Mouse (Mus musculus): Measurements from ENCODE around the gene Cdc37l1. TPM values are rescaled to one million over a fixed set of nuclear protein-coding genes. Genes with fewer than 3 reads are reported as not detected.

The Cdc37l1 gene
- polyA plus RNA-seq, 1 experiment from 2014 or later = 43.9 TPM

DNA sequence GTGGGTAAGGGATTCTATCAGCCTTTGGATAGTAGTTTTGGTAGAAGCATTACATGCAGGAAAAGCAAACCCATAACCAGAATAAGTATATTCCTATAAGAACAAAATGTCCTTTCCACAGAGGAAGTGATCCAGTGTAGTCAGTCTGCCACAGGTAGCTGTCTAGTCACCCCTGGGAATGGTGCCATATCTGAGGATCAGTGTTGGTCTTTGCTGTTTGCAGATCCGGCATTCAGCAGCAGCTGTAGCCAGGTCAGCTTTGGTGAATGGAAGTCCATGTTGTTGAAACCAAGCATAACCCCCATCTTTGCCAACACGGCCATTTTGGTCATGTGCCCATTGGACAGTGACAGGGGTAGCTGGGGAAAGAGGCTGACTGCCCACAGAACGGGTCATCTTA is 41.6 kb downstream of the Cdc37l1 start:
- DNase-seq (ENCODE audit: low spot score) = no peak

DNA sequence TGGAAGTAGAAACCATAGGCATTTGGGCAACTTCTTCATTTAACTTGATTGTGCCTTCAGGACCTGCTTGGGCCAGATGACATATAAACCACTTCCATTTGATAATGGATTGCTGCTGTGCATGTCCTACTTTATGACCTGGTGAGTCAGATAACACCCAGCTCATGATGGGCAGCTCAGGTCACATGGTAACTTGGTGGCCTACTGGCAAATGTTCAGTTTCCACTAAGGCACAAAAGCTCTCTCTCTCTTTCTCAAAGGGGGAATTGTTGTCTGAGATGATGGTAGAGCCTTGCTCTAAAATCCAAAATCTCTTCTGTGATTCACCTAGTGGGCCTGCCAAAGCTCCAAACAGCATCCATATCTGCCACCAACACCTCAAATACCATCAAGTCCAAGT is 42.5 kb downstream of the Cdc37l1 start:
- no peaks in the 10 kb centered on the region for H3K27me3 ChIP-seq (ENCODE audit: control insufficient read depth, insufficient read depth, low read length)
- no peak overlapping the region for H3K9ac ChIP-seq (ENCODE audit: low read length)
- no peaks in the 10 kb centered on the region for H3K9me3 ChIP-seq (ENCODE audit: control insufficient read depth, low read length)
- no peak overlapping the region for H3K4me3 ChIP-seq (ENCODE audit: low read depth, low read length)
- ATAC-seq (ENCODE audit: insufficient number of reproducible peaks, low FRiP score, low TSS enrichment, low read depth) = no peak
- H3K36me3 ChIP-seq (ENCODE audit: control insufficient read depth, insufficient read depth, low read length) = peaks cover 10% of the 10 kb centered on the region; the same call in 1 of the 2 replicates
- H3K4me2 ChIP-seq (ENCODE audit: low read depth, severe bottlenecking) = no peak overlapping the region
- no peaks in the 10 kb centered on the region for H3K4me1 ChIP-seq (ENCODE audit: control insufficient read depth, insufficient read depth, low read length)
- H3K27ac ChIP-seq (replicated peaks; ENCODE audit: low read depth, low read length) = no peak overlapping the region
- DNase-seq (ENCODE audit: low spot score) = no peak

More for the DNA sequence above, 41.6 kb downstream of the Cdc37l1 start:
- no peak overlapping the region for H3K4me3 ChIP-seq (ENCODE audit: low read depth, low read length)
- 95% methylated on average over 3 of the region's 3 CpGs for WGBS
- H3K27me3 ChIP-seq (ENCODE audit: control insufficient read depth, insufficient read depth, low read length) = no peaks in the 10 kb centered on the region
- peaks cover 7% of the 10 kb centered on the region; the same call in 1 of the 2 replicates for H3K36me3 ChIP-seq (ENCODE audit: control insufficient read depth, insufficient read depth, low read length)
- no peak overlapping the region for H3K27ac ChIP-seq (replicated peaks; ENCODE audit: low read depth, low read length)
- no peaks in the 10 kb centered on the region for H3K4me1 ChIP-seq (ENCODE audit: control insufficient read depth, insufficient read depth, low read length)
- no peak for ATAC-seq (ENCODE audit: insufficient number of reproducible peaks, low FRiP score, low TSS enrichment, low read depth)
- H3K9ac ChIP-seq (ENCODE audit: low read length) = no peak overlapping the region
- H3K9me3 ChIP-seq (ENCODE audit: control insufficient read depth, low read length) = no peaks in the 10 kb centered on the region
- no peak overlapping the region for H3K4me2 ChIP-seq (ENCODE audit: low read depth, severe bottlenecking)

DNA sequence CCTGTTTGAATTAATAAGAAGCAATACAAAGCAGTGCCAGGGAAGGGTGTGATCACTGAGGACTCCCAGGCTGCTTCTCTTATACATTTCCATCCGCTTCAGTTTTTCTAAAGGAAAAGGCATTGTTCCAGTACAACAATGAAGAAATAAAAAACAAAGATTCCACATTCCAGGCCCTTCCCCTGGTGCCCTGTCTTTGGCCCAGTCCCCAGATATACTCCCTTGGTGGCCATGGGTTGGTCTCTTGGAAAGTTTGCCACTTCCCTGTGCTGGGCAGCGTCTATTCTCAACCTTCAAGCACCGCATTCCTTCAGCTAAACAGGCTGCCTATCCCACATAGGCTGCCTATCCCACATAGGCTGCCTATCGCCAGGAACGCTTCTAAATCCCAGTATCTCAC is 46.9 kb downstream of the Cdc37l1 start:
- Histone ChIP-seq H3K4me3 (ENCODE audit: low read depth, low read length) (no peak overlapping the region), H3K4me2 (ENCODE audit: low read depth, severe bottlenecking) (no peak overlapping the region), H3K36me3 (ENCODE audit: control insufficient read depth, insufficient read depth, low read length) (peaks cover 6% of the 10 kb centered on the region; the same call in 1 of the 2 replicates), H3K9me3 (ENCODE audit: control insufficient read depth, low read length) (no peaks in the 10 kb centered on the region), H3K27me3 (ENCODE audit: control insufficient read depth, insufficient read depth, low read length) (no peaks in the 10 kb centered on the region), H3K4me1 (ENCODE audit: control insufficient read depth, insufficient read depth, low read length) (no peaks in the 10 kb centered on the region), H3K27ac (replicated peaks; ENCODE audit: low read depth, low read length) (no peak overlapping the region), H3K9ac (ENCODE audit: low read length) (no peak overlapping the region)
- ATAC-seq (ENCODE audit: insufficient number of reproducible peaks, low FRiP score, low TSS enrichment, low read depth) (no peak), DNase-seq (ENCODE audit: low spot score) (no peak)
- 91% methylated on average over 5 of the region's 5 CpGs for WGBS

DNA sequence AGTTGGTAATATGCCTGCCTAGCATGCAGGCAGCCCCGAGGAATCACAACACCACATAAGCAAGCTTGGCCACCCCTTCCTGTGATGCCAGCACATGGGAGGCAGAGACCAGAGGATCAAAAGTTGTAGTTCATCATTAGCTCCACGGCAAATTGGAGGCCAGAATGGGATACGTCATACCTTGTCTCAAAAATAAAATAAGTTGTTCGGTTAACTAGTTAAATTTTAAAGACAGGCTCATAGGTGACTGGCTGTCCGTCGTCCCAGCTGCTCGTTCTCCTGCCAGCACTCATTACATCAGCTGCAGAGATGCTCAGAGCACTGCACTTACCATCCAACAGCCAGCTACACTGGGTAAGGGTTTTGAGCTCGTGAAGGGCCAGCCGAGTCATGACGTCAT is 47.4 kb downstream of the Cdc37l1 start:
- Histone ChIP-seq H3K4me2 (ENCODE audit: low read depth, severe bottlenecking) (no peak overlapping the region), H3K27ac (replicated peaks; ENCODE audit: low read depth, low read length) (no peak overlapping the region), H3K9ac (ENCODE audit: low read length) (no peak overlapping the region), H3K4me3 (ENCODE audit: low read depth, low read length) (no peak overlapping the region), H3K9me3 (ENCODE audit: control insufficient read depth, low read length) (no peaks in the 10 kb centered on the region), H3K27me3 (ENCODE audit: control insufficient read depth, insufficient read depth, low read length) (no peaks in the 10 kb centered on the region), H3K36me3 (ENCODE audit: control insufficient read depth, insufficient read depth, low read length) (peaks cover 6% of the 10 kb centered on the region; the same call in 1 of the 2 replicates), H3K4me1 (ENCODE audit: control insufficient read depth, insufficient read depth, low read length) (no peaks in the 10 kb centered on the region)
- DNase-seq (ENCODE audit: low spot score) = no peak
- ATAC-seq (ENCODE audit: insufficient number of reproducible peaks, low FRiP score, low TSS enrichment, low read depth) = no peak
- WGBS = 90% methylated on average over 10 of the region's 10 CpGs

DNA sequence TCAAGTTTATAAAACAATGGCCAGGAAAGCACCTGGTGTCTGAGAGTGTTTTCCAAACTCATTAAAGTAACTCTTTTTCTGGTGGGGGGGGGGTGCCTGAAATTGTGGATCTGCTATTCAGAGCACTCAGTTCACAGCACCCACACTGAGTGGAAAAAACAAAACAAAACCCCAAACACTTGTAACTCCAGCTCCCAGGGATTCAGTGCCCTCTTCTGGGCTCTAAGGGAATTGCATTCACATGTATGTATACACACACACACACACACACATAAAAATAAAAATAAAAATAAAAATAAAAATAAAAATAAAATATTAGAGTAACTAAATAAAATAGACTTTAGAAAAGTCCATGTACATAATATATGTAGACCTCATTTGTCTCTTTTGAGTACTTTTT is 49.2 kb downstream of the Cdc37l1 start:
- ATAC-seq (ENCODE audit: insufficient number of reproducible peaks, low FRiP score, low TSS enrichment, low read depth) (no peak), DNase-seq (ENCODE audit: low spot score) (no peak)
- Histone ChIP-seq H3K9me3 (ENCODE audit: control insufficient read depth, low read length) (no peaks in the 10 kb centered on the region), H3K27me3 (ENCODE audit: control insufficient read depth, insufficient read depth, low read length) (no peaks in the 10 kb centered on the region), H3K9ac (ENCODE audit: low read length) (no peak overlapping the region), H3K4me1 (ENCODE audit: control insufficient read depth, insufficient read depth, low read length) (no peaks in the 10 kb centered on the region), H3K36me3 (ENCODE audit: control insufficient read depth, insufficient read depth, low read length) (peaks cover 6% of the 10 kb centered on the region; the same call in 1 of the 2 replicates), H3K27ac (replicated peaks; ENCODE audit: low read depth, low read length) (no peak overlapping the region), H3K4me2 (ENCODE audit: low read depth, severe bottlenecking) (no peak overlapping the region), H3K4me3 (ENCODE audit: low read depth, low read length) (no peak overlapping the region)

DNA sequence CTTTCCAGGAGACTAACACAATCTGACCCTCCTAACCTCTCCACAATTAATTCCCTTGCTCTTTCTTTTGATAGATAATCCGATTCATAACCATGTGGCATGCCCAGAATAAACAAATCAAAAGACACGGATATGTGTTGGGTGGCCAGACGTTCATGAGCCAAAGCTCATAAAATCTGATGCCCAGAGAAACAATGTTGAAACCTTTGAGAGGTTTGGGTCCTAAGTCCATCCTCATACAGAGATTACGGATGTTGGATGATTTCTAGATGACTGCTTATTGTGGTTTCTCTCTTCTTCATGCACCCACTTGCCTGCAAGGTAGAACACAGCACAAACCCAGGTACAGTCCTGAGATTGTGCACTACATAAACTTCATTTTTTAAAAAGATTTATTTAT is 50.1 kb downstream of the Cdc37l1 start:
- no peak overlapping the region for H3K27ac ChIP-seq (replicated peaks; ENCODE audit: low read depth, low read length)
- H3K9me3 ChIP-seq (ENCODE audit: control insufficient read depth, low read length) = no peaks in the 10 kb centered on the region

DNA sequence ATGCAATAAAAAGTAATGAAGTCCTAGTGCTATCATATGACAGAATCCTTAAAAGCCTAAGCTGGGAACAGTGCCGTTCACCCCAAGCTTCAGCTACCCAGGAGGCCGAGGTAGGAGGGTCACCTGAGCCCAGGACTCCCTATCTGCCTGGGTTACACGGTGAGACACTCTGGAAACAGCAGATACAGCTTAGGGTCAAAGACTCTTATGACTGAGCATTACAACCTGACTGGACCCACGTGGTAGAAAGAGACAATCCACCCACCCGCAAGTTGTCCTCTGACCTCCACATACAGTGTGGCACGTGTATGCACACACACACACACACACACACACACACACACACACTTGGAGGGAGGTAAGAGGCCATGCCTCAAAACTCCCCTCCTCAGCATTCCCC is 52.0 kb downstream of the Cdc37l1 start:
- 0 out of 2 replicates have a peak, but pooled peaks cover 2% of the 10 kb centered on the region for H3K36me3 ChIP-seq (ENCODE audit: control insufficient read depth, insufficient read depth, low read length)
- H3K9me3 ChIP-seq (ENCODE audit: control insufficient read depth, low read length) = no peaks in the 10 kb centered on the region
- no peak overlapping the region for H3K4me3 ChIP-seq (ENCODE audit: low read depth, low read length)
- no peaks in the 10 kb centered on the region for H3K4me1 ChIP-seq (ENCODE audit: control insufficient read depth, insufficient read depth, low read length)
- ATAC-seq (ENCODE audit: insufficient number of reproducible peaks, low FRiP score, low TSS enrichment, low read depth) = no peak
- WGBS = 85% methylated on average over 6 of the region's 6 CpGs
- H3K9ac ChIP-seq (ENCODE audit: low read length) = no peak overlapping the region
- H3K27me3 ChIP-seq (ENCODE audit: control insufficient read depth, insufficient read depth, low read length) = no peaks in the 10 kb centered on the region
- DNase-seq (ENCODE audit: low spot score) = no peak
- H3K27ac ChIP-seq (replicated peaks; ENCODE audit: low read depth, low read length) = no peak overlapping the region
- H3K4me2 ChIP-seq (ENCODE audit: low read depth, severe bottlenecking) = no peak overlapping the region

More for the DNA sequence above, 50.1 kb downstream of the Cdc37l1 start:
- WGBS = 91% methylated on average over 4 of the region's 4 CpGs
- H3K4me3 ChIP-seq (ENCODE audit: low read depth, low read length) = no peak overlapping the region
- no peak overlapping the region for H3K9ac ChIP-seq (ENCODE audit: low read length)
- DNase-seq (ENCODE audit: low spot score) (no peak), ATAC-seq (ENCODE audit: insufficient number of reproducible peaks, low FRiP score, low TSS enrichment, low read depth) (no peak)
- H3K4me2 ChIP-seq (ENCODE audit: low read depth, severe bottlenecking) = no peak overlapping the region
- no peaks in the 10 kb centered on the region for H3K27me3 ChIP-seq (ENCODE audit: control insufficient read depth, insufficient read depth, low read length)
- no peaks in the 10 kb centered on the region for H3K4me1 ChIP-seq (ENCODE audit: control insufficient read depth, insufficient read depth, low read length)
- peaks cover 6% of the 10 kb centered on the region; the same call in 1 of the 2 replicates for H3K36me3 ChIP-seq (ENCODE audit: control insufficient read depth, insufficient read depth, low read length)

DNA sequence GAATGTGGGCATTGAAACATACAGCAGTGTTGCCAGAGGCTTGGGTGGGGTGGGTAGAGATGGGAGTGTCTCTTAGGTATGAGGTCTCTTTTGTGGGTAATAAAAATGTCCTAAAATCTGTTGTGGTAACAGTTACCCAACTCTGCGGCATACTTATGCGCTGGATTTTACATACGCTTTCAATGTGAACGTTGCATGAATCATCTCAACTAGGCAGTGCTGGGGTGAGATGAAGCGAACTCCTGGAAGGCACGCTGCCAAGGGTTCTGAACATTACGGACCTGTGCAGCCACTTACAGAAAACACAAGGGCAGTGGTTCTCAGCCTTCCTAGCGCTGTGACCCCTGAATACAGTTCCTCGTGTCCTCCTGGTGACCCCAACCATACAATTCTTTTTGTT is 52.5 kb downstream of the Cdc37l1 start:
- DNase-seq (ENCODE audit: low spot score) (no peak), ATAC-seq (ENCODE audit: insufficient number of reproducible peaks, low FRiP score, low TSS enrichment, low read depth) (no peak)
- Histone ChIP-seq H3K4me1 (ENCODE audit: control insufficient read depth, insufficient read depth, low read length) (no peaks in the 10 kb centered on the region), H3K27ac (replicated peaks; ENCODE audit: low read depth, low read length) (no peak overlapping the region), H3K9ac (ENCODE audit: low read length) (no peak overlapping the region), H3K9me3 (ENCODE audit: control insufficient read depth, low read length) (no peaks in the 10 kb centered on the region), H3K4me3 (ENCODE audit: low read depth, low read length) (no peak overlapping the region), H3K4me2 (ENCODE audit: low read depth, severe bottlenecking) (no peak overlapping the region), H3K36me3 (ENCODE audit: control insufficient read depth, insufficient read depth, low read length) (no peaks in the 10 kb centered on the region), H3K27me3 (ENCODE audit: control insufficient read depth, insufficient read depth, low read length) (no peaks in the 10 kb centered on the region)
- WGBS = 91% methylated on average over 9 of the region's 9 CpGs

DNA sequence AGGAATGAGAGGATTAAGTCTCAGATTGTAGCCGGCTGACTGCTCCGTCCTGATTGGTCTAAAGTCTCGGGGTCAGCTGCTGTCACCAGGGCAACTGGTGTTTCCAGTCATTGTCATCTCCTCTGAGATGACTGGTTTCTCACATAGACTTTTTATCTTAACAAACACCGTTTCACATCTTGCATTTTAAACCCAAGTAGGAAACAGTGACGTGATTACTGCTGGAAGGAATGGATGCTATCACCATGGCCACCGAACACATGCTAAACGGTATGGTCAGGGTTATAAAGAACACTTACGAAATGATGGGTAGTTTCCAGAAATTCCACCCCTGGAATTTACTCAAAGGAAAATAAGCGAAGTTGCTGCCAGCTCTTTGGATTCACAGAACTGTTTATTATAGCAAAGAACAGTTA is 54.2 kb downstream of the Cdc37l1 start:
- no peak overlapping the region for H3K9ac ChIP-seq (ENCODE audit: low read length)
- 0 out of 2 replicates have a peak, but pooled peaks cover 4% of the 10 kb centered on the region for H3K4me1 ChIP-seq (ENCODE audit: control insufficient read depth, insufficient read depth, low read length)
- H3K27ac ChIP-seq (replicated peaks; ENCODE audit: low read depth, low read length) = no peak overlapping the region
- no peaks in the 10 kb centered on the region for H3K36me3 ChIP-seq (ENCODE audit: control insufficient read depth, insufficient read depth, low read length)
- 81% methylated on average over 9 of the region's 9 CpGs for WGBS
- no peaks in the 10 kb centered on the region for H3K9me3 ChIP-seq (ENCODE audit: control insufficient read depth, low read length)
- H3K4me2 ChIP-seq (ENCODE audit: low read depth, severe bottlenecking) = no peak overlapping the region
- DNase-seq (ENCODE audit: low spot score) (no peak), ATAC-seq (ENCODE audit: insufficient number of reproducible peaks, low FRiP score, low TSS enrichment, low read depth) (no peak)
- H3K27me3 ChIP-seq (ENCODE audit: control insufficient read depth, insufficient read depth, low read length) = no peaks in the 10 kb centered on the region
- no peak overlapping the region for H3K4me3 ChIP-seq (ENCODE audit: low read depth, low read length)

Data from limb, embryonic 11.5 days (tissue).